Mouse (Mus musculus): ENCODE measurements around the gene Fam53a.

Fam53a gene

DNA sequence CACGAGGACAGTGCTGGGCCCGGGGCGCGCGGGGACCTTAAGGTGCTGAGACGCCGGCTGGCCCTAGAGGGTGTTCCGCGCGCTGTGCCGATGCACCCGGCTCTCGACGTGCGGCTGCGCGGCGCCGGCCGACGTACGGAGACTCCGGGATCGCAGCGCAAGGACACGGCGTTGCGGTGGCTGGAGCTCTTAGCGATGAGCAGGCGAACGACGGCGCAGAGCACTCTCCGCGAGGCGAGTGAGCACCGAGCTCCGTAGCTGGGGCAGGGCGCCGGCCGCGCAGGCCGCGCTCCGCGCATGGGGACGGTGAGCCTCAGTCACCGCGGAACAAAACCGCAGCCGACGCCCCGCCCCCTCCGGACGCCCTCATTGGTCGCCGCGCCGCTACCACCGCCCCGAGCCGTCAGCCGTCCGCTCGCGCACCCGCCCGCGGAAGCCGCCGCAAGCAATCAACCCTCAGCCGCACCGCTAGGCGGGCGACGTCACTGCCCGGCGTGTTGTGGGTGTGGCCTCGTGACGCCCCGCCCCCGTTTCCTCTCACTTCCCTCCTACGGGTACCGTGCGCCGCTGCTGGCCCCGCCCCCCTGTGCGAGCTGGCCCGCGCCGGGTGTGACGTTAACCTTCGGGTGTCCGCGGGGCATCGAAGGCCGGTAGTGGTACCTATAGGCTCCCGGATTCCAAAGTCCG is at the start of gene Fam53a, which contains the start of gene Gm9903:
Gene Fam53a (minus strand): TSS at position 335 of the 687 bp plus-strand sequence.
Gene Gm9903 (plus strand): TSS at position 625 of the 687 bp plus-strand sequence.
- DNase-seq = peak; percentile 100

GRCm38 (mm10) chr5:33678244-33678643 is 48.8 kb upstream of the Fam53a start:
- no peak for DNase-seq

DNA sequence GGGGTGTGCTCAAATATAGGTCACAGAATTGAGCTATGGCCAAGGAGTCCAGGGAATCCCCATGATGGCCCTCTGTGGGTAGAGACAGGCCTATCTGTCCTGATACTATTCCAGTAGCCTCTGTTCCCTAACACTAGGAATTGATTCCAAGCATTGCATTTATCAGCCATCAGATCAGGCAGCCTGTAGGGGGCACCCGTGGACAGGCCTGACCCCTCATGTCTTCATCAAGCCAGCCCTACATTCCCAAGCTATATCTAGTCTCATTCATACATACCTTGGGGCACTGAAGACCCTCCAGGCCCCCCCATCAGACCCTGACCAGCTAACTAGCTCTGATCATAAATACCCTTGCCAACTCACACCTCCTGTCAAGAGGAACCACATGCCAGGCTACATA is 46.5 kb upstream of the Fam53a start:
- DNase-seq = peak; percentile 46 to 72

DNA sequence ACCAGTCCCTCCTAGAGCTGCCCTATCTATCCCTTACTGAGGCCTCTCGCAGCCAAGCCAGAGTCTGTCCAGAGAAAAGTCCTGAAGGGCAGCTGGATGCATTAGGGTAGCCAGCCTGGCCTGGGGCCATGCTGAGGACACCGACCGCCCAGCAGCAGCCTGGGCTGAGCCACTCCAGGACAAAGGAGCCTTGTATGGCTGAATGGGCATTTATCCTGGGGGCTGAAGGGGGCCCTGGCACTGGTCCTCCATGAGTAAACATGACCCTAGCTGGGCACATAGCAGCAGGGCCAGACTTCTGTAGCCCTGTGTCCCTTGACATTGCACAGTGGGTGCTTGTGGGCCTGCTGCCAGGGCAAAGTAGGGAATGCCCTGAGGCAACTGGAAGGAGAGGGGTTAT is 45.0 kb upstream of the Fam53a start:
- DNase-seq = peak in 1 of 2 experiments; percentile 44

GRCm38 (mm10) chr5:33671659-33672058 is 42.2 kb upstream of the Fam53a start:
- no peak for DNase-seq

DNA sequence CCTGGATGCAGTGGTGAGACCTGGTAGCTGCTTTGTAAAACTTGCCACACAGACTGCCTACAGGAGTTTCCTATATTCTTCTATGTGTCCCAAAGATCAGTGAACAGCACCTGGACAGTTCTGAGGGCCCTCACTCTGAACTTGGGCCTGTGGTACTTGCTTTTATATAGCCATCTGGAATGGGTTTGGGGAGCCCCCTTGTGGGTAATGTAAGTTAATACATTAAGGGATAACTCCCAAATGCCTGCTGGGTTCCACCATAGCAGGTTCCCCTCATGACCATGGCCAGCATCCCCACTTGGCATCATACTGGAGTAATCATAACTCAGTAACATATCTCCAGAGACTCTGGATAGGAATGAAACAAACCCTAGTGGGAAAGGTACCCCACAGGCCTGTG is 38.8 kb upstream of the Fam53a start:
- DNase-seq = peak in 1 of 2 experiments; percentile 24

DNA sequence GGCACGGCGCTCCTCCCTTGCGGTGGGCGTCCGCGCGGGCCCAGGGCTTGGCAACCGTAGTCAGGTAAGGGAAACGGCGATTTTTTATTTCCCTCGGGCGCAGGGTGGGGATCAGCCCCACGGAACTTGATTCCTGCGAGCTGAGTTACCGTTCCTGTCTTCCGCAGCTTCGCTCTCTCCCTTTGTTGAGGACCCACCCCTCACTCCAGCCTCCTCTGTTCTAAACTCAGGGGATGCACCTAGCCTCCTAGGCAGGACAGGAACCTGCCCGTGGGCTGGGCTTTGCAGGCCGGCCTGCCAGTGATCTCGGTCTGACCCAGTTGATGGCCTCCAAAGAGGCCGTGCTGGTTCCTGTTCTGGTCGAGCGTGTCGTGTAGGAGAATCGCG is 29.2 kb upstream of the Fam53a start:
- no peak for DNase-seq

DNA sequence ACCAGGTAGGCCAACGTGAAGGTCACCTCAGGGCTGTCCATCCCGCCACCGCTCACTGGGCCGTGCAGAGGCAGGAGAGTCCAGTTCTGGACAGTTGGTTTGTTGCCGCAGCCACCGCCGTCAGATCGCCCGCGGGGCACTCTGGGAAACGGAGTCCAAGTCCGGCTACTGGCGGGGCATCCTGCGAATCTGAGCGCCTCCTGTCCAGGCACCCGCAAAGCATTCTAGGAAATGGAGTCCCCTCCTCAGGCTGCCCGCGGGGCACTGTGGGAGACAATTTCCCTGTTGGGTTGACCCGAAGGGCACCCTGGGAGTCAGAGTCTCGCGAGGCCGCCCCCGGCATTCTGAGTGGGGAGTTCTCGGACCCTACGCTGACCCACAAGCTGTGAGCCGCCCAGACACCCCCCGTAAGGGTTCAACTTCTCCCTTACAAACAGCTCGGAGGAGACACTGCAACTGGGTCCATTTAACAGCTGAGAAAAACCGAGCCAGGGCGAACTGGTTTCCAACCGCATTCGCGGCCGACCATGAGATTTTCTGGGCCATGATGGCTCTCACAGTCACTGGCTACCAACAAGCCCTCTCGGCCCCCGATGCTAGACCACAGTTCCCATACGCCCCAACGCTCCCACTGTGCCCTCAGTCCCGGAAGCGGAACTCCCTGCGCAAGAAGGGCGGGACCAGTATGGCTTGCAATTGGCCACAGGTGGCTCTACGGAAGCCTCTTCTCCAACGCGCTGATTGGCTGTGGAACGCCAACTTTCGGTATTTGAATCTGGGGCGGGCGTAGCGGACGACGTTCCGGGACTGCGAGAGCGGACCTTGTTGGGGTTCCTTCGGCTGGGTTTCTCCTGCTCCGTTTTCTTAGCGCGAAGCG is 28.6 kb upstream of the Fam53a start, which contains the start of the genes Tacc3 and Tmem129:
Gene Tacc3 (plus strand): TSS at position 342 of the 877 bp plus-strand sequence.
Gene Tmem129 (minus strand): TSS at position 630 of the 877 bp plus-strand sequence.
- peak; percentile 98 to 99 for DNase-seq

DNA sequence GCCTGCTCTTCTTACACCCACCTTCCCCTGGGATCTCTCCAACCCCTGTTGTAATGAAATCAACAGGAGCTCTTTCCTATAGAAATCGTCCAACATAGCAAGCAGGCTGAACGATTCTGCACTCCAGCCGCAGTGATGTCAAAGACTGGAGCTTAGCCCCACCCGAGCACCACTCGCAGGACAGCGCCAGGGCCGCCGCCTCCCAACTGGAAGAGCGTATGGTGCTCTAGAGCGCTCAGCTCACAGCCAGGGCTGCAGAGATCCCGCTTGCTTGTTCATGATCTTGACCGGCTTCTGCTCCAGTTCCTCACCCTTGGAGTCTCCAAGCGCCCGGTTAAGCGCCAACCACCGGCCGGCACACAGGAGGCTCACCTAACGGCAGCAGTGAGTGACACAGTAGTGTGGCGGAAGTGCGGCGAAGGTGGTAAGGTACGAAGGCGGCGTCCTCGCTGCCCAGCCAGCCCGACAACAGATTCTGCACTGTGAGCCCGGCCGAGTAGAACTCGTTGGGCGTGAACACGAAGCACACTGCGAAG is 27.9 kb upstream of the Fam53a start:
- no peak for DNase-seq

DNA sequence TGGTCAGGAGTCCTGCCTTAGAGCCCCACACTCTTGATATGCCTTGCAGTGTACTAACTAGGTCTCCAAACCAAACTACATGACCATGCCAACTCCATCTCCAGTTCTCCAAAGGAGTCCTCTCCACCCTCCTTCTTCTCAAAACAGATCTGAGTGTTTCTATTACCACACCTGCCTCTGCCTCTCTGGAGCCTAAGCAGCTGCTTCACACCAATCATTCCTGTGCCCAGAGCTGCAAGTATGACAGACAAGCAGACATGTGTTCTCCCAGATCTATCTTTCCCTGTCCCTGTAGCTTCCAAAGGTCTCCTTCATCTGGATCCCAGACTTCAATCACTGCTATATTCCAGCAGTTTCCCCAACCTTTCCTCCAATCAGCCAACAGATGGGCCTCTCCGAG is 27.3 kb upstream of the Fam53a start:
- DNase-seq = no peak

DNA sequence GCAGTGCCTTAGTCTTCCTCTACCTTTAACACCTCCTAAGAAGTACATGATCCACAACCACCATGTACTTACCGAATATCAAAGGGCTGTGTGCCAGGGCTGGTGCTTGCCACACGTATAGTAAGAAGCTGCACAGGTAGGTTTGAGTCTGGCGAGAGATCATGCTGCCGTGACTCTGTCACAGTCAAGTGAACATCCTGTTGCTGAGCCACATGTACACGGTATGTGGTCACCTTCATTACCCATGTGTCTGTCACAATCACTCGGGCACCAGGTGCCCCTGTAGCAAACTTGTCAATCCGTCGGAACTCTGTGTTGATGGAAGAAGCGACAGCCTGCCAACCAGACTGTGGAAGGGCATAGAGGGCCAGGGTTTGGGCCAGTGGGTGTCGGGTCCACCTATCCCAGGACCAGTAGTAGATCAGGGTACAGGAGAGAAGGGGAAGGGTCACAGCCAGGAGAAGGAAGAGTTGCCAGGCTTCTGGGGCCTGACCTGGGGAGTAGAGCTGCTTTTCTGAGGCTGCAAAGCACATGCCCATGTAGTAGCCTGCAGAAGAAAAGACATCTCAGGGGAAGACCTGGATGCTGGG is 25.9 kb upstream of the Fam53a start:
- peak in 1 of 2 experiments; percentile 17 for DNase-seq

- DNase-seq = peak in 1 of 2 experiments; percentile 27
Measured at GRCm38 (mm10) chr5:33654424-33654823, 25.0 kb upstream of the Fam53a start.

DNA sequence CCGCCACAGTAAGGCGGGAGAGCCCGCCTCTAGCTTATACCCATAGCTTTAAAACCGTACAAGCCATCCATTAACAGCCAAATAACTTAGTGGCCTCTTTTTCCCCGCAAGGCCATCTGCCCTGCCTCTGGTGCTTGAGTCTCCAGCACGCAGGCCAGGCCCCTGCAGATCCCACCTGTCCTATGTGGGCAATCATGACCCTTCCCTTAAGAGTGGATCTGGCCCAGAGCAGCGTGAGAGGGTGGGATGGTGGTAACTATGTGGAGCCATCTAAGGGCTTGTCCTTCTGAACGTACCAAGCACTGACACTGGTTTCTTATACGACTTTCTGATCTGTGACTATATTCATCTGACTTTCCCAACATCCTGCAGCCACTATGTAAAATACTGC is 23.3 kb upstream of the Fam53a start:
- no peak for DNase-seq

GRCm38 (mm10) chr5:33651921-33652782 is 22.7 kb upstream of the Fam53a start, which contains the start of gene Slbp:
TSS of gene Slbp (minus strand) at chr5:33652574.
- DNase-seq = peak; percentile 96 to 97

DNA sequence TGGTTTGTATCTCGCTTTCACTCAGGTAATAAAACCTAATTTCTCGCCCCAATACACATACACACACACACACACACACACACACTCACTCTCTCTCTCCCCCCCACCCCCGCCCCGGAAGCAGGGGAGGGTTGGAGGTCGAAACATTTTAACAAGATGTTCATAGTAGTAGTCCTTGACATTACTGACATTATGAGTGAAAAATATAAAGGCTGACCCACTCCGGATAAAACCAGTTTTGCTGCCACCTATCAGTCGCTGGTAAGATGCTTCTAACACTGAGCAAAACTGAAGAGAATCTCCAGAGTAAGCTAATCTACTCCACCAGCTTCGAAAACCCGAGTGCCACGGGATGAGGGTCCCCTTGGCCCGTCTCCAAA is 22.1 kb upstream of the Fam53a start:
- DNase-seq = no peak

DNA sequence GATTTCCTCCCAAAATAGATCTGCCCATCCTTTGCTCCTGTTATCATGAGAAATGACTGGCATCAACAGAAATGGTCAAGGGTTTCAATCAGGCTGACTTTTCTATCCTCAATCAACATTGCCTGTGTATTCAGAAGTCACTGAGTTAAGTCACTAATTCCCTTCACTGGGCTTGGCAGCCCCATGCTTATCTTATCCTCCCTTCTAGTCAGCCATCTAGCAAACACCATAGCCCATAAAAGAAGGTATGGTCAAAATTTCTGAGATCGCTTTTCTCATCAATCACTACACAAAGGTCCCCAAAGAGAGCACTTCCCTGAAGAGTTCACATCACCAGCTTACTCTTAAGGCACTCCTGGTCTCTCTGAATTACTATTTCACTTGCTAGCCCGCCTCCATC is 21.6 kb upstream of the Fam53a start:
- DNase-seq = no peak

- peak; percentile 45 to 67 for DNase-seq
Measured at GRCm38 (mm10) chr5:33640652-33641051, 11.2 kb upstream of the Fam53a start.

GRCm38 (mm10) chr5:33638826-33639225 is 9.4 kb upstream of the Fam53a start:
- no peak for DNase-seq

DNA sequence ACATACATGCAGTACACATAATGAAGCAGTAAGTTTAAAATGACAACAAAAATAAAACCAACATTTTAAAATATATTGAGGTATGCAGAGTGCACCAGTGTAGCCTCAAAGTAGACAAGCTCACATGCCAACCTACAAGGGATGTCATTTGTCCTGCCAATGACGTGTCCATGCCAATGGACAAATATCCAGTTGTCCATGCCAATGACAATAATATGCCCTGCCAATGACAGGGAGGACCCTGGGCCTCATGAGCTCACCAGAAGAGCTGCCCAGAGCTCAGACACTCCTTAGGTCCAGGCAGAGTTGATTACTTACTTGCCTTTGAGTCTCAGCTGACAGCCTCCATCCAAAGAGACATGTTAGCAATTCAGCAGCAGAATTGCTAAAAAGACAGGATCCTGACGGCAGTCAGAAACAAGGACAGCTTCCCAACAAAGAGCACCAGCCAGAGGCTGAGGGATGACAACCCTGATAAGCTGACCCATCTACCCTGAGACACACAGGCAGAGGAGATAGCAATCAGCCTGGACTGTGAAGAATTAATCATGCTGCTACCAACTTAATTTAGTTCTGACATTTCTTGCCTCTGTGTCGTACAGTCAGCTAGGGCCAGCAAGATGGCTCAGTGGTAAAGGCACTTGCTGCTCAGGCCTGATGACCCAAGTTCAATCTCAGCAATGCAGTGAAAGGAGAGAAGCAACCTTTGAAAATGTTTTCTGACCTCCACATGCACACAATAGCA is 8.3 kb upstream of the Fam53a start:
- no peak for DNase-seq

GRCm38 (mm10) chr5:33635361-33635760 is 5.9 kb upstream of the Fam53a start:
- DNase-seq = no peak

- DNase-seq = no peak
Measured at GRCm38 (mm10) chr5:33632526-33632925, 3.1 kb upstream of the Fam53a start.

All from cerebellum, postnatal 25 days (tissue).